Mouse (Mus musculus) small intestine, adult 2 months (tissue): ENCODE data around the gene Tuba1b. TPM values are rescaled to one million over a fixed set of nuclear protein-coding genes. Genes with fewer than 3 reads are reported as not detected.
"Not testable (repeated sequence)": the region's sequence is repeated elsewhere in the genome, so short reads cannot be mapped to it uniquely, and the experiment has no call there.

Experiments used
- H3K27ac ChIP-seq: fragments of 200-500 bp; 2 replicates; pipeline ENCODE4 v1.5.1; 2012; ENCODE audit warnings: low read depth, low read length, control low read depth, inconsistent platforms; ENCODE audit not compliant: insufficient read depth
- H3K27me3 ChIP-seq: fragments of 200-500 bp; 2 replicates; pipeline ENCODE4 v1.6.1; 2012; ENCODE audit warnings: mild to moderate bottlenecking, moderate library complexity, low read length, inconsistent platforms; ENCODE audit not compliant: control insufficient read depth, insufficient read depth
- H3K36me3 ChIP-seq: fragments of 200-500 bp; 2 replicates; pipeline ENCODE4 v1.6.1; 2012; ENCODE audit warnings: mild to moderate bottlenecking, low read length, control low read depth, inconsistent platforms; ENCODE audit not compliant: control insufficient read depth, insufficient read depth
- H3K4me1 ChIP-seq: fragments of 200-500 bp; 2 replicates; pipeline ENCODE4 v1.6.1; 2012; ENCODE audit warnings: low read length, inconsistent platforms, mixed read lengths; ENCODE audit not compliant: control insufficient read depth, insufficient read depth, insufficient read length
- H3K4me3 ChIP-seq: fragments of 200-500 bp; 2 replicates; pipeline ENCODE4 v1.5.1; 2012; ENCODE audit warnings: low read depth, mild to moderate bottlenecking, control low read depth, inconsistent platforms, low read length, moderate library complexity
- CTCF ChIP-seq: fragments of 200-500 bp; IDR thresholded peaks from 2 replicates; pipeline ENCODE4 v1.5.1; 2012; ENCODE audit warnings: low read depth, mild to moderate bottlenecking, control low read depth, inconsistent platforms, low read length, moderate library complexity, mixed read lengths; ENCODE audit not compliant: insufficient replicate concordance, insufficient read length; ENCODE audit errors: extremely low read depth
- POLR2A ChIP-seq: fragments of 200-500 bp; IDR thresholded peaks from 2 replicates; pipeline ENCODE4 v1.6.1; 2012; ENCODE audit warnings: low read depth, mild to moderate bottlenecking, control low read depth, inconsistent platforms, low read length, moderate library complexity
- WGBS: fragments of 180-500 bp; shearing (Covaris S2); methylation state at CpG from one replicate; pipeline ENCODE4 v1.1.7; 2018; 5-methylcytosine and 5-hydroxymethylcytosine counted together
- polyA plus RNA-seq: library from polyadenylated mRNA; depleted of rRNA; stranded (reverse); fragments of >200 nt; gene quantifications from 2 replicates; pipeline ENCODE4 v1.2.3, GENCODE M21; 2012

Tuba1b gene
- polyA plus RNA-seq, 1 experiment: 523 TPM

GRCm38 (mm10) chr15:98921510-98921909 lies 12.9 kb downstream of the Tuba1b start:
- Histone ChIP-seq H3K27ac (peak overlapping the region; percentile 83; the same call in 1 of the 2 replicates), H3K27me3 (no peaks in the 10 kb centered on the region), H3K4me3 (no peak overlapping the region), H3K4me1 (peaks cover 11% of the 10 kb centered on the region; the same call in 1 of the 2 replicates), H3K36me3 (no peaks in the 10 kb centered on the region)
- WGBS: 93% methylated on average over 5 of the region's 5 CpGs
- TF ChIP-seq CTCF: no peak
- no peak for TF ChIP-seq POLR2A

GRCm38 (mm10) chr15:98918499-98918895 lies 15.9 kb downstream of the Tuba1b start:
- H3K27me3 ChIP-seq, H3K36me3 ChIP-seq: not testable (repeated sequence)
- Histone ChIP-seq H3K4me1 (peaks cover 11% of the 10 kb centered on the region; the same call in 1 of the 2 replicates), H3K27ac (peak overlapping the region; percentile 55; the same call in 1 of the 2 replicates), H3K4me3 (peak overlapping the region; percentile 78)
- 7% methylated on average over 8 of the region's 8 CpGs for WGBS

GRCm38 (mm10) chr15:98917538-98918498 lies 16.5 kb downstream of the Tuba1b start, which contains the start of gene Lmbr1l:
Lmbr1l (minus strand) TSS chr15:98918231.
- TF ChIP-seq CTCF (0 out of 2 replicates have a peak, but pooled peaks have one; percentile 18), POLR2A (peak; percentile 80)
- H3K36me3 ChIP-seq: peaks cover 14% of the 10 kb centered on the region
- under 1% methylated on average over 82 of the region's 82 CpGs for WGBS
- H3K27me3 ChIP-seq: no peaks in the 10 kb centered on the region
- H3K27ac ChIP-seq: peak within 1 kb of the TSS; percentile 74
- peaks cover 7% of the 10 kb centered on the region; the same call in 1 of the 2 replicates for H3K4me1 ChIP-seq
- peak within 1 kb of the TSS; percentile 78 for H3K4me3 ChIP-seq

- TF ChIP-seq POLR2A (no peak), CTCF (no peak)
- peaks cover 3% of the 10 kb centered on the region; the same call in 1 of the 2 replicates for H3K4me1 ChIP-seq
- peak overlapping the region; percentile 78 for H3K4me3 ChIP-seq
- H3K27me3 ChIP-seq: no peaks in the 10 kb centered on the region
- H3K27ac ChIP-seq: peak overlapping the region; percentile 40
- H3K36me3 ChIP-seq: peaks cover 22% of the 10 kb centered on the region
- WGBS: under 1% methylated on average over 14 of the region's 14 CpGs
Observed at GRCm38 (mm10) chr15:98917091-98917490, 17.3 kb downstream of the Tuba1b start.

GRCm38 (mm10) chr15:98916016-98916415 lies 18.3 kb downstream of the Tuba1b start:
- Histone ChIP-seq H3K4me1 (peaks cover 2% of the 10 kb centered on the region; the same call in 1 of the 2 replicates), H3K4me3 (no peak overlapping the region), H3K27me3 (no peaks in the 10 kb centered on the region), H3K27ac (no peak overlapping the region), H3K36me3 (peaks cover 32% of the 10 kb centered on the region)
- TF ChIP-seq POLR2A: no peak
- no peak for TF ChIP-seq CTCF
- WGBS: 88% methylated on average over 4 of the region's 4 CpGs

DNA sequence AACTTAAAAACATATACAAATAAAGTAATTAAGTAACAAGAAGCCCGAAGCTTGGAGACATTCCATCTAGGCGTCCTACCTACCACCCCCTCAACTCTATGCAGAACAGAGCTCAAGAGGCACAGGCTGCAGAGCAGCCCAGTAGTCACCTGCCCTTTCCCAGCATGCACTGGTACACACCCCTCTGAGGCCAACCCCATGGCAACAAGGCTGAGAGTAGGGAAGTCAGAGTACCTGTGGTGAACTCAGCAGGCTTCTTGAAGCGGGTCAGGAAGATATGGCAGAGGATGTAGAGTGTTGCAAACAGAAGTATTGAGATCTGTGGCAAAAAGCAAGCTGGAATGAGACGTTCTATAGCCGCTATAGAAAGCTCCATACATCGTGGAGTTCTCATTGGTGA lies 19.5 kb downstream of the Tuba1b start:
- 93% methylated on average over 6 of the region's 6 CpGs for WGBS
- TF ChIP-seq POLR2A: no peak
- TF ChIP-seq CTCF: no peak
- no peaks in the 10 kb centered on the region for H3K27me3 ChIP-seq
- peaks cover 39% of the 10 kb centered on the region for H3K36me3 ChIP-seq
- no peak overlapping the region for H3K27ac ChIP-seq
- peaks cover 2% of the 10 kb centered on the region; the same call in 1 of the 2 replicates for H3K4me1 ChIP-seq
- H3K4me3 ChIP-seq: no peak overlapping the region

GRCm38 (mm10) chr15:98904692-98905091 lies 29.7 kb downstream of the Tuba1b start:
- peaks cover 49% of the 10 kb centered on the region for H3K36me3 ChIP-seq
- TF ChIP-seq CTCF (peak; percentile 72; the same call in 1 of the 2 replicates), POLR2A (no peak)
- WGBS: 50% methylated on average over 10 of the region's 10 CpGs

More at GRCm38 (mm10) chr15:98904692-98905091, 29.7 kb downstream of the Tuba1b start:
- H3K4me3 ChIP-seq: no peak overlapping the region
- no peaks in the 10 kb centered on the region for H3K4me1 ChIP-seq
- H3K27me3 ChIP-seq: no peaks in the 10 kb centered on the region
- no peak overlapping the region for H3K27ac ChIP-seq
